Mouse (Mus musculus) ES-E14 (cell line): ENCODE measurements around the gene Gm42957. TPM values are rescaled to one million over a fixed set of nuclear protein-coding genes. Genes with fewer than 3 reads are reported as not detected.
"Not testable (repeated sequence)": the region's sequence is repeated elsewhere in the genome, so short reads cannot be mapped to it uniquely, and the experiment has no call there.

Experiments used
- DNase-seq: peaks from one replicate; pipeline ENCODE4 v3.0.0-alpha.2; 2013; ENCODE audit warnings: low read depth, low spot score
- H3K27ac ChIP-seq: 2 replicates; pipeline ENCODE4 v1.5.1; 2012; ENCODE audit warnings: low read depth, mild to moderate bottlenecking, low read length, moderate library complexity, mixed read lengths; ENCODE audit not compliant: poor library complexity, insufficient read depth, severe bottlenecking
- H3K36me3 ChIP-seq: 2 replicates; pipeline ENCODE4 v1.6.1; 2012; ENCODE audit warnings: mild to moderate bottlenecking, low read length, moderate library complexity, mixed read lengths; ENCODE audit not compliant: control insufficient read depth, poor library complexity, insufficient read depth, severe bottlenecking
- H3K4me1 ChIP-seq, 2 experiments: fragments of 150-350 bp in 1 of 2; sonication (generic) in 1 of 2; 2 replicates each; pipeline ENCODE4 v1.6.1; 2012; ENCODE audit warnings: low read length in 2 of 2, mild to moderate bottlenecking in 1 of 2, mixed read lengths in 1 of 2; ENCODE audit not compliant: control insufficient read depth in 2 of 2, insufficient read depth in 2 of 2, poor library complexity in 1 of 2
- H3K4me3 ChIP-seq, 2 experiments: fragments of 150-350 bp in 1 of 2; sonication (generic) in 1 of 2; 2 replicates each; pipeline ENCODE4 v1.5.1; 2012; ENCODE audit warnings: low read length in 2 of 2, low read depth in 1 of 2, mild to moderate bottlenecking in 1 of 2, mixed read lengths in 1 of 2; ENCODE audit not compliant: insufficient read depth in 1 of 2, poor library complexity in 1 of 2, severe bottlenecking in 1 of 2
- H3K9ac ChIP-seq: 2 replicates; pipeline ENCODE4 v1.6.1; 2012; ENCODE audit warnings: low read depth, mild to moderate bottlenecking, low read length, mixed read lengths; ENCODE audit not compliant: poor library complexity, insufficient read depth, severe bottlenecking
- H3K9me3 ChIP-seq: fragments of 150-350 bp; sonication (generic); 2 replicates; pipeline ENCODE4 v1.6.1; 2012; ENCODE audit warnings: low read depth, mild to moderate bottlenecking, low read length; ENCODE audit not compliant: control insufficient read depth, insufficient read depth
- CHD2 ChIP-seq: IDR thresholded peaks from 2 replicates; pipeline ENCODE4 v1.6.1; 2014; ENCODE audit warnings: mild to moderate bottlenecking, low read depth, low read length, inconsistent platforms
- HCFC1 ChIP-seq: IDR thresholded peaks from 2 replicates; pipeline ENCODE4 v1.6.1; 2012; ENCODE audit warnings: low read length, inconsistent platforms, borderline replicate concordance; ENCODE audit not compliant: insufficient read depth
- MAFK ChIP-seq: IDR thresholded peaks from 2 replicates; pipeline ENCODE4 v1.6.1; 2014; ENCODE audit warnings: mild to moderate bottlenecking, low read depth, low read length, inconsistent platforms; ENCODE audit not compliant: insufficient read depth
- ZC3H11A ChIP-seq: IDR thresholded peaks from 2 replicates; pipeline ENCODE4 v1.6.1; 2012; ENCODE audit warnings: low read depth, mild to moderate bottlenecking, inconsistent platforms, low read length, borderline replicate concordance
- ZNF384 ChIP-seq: IDR thresholded peaks from 2 replicates; pipeline ENCODE4 v1.6.1; 2012; ENCODE audit warnings: low read depth, low read length, inconsistent platforms
- in situ Hi-C, 2 experiments: fragments of 600-800 bp; cut with MboI; formaldehyde crosslinking; loops; one replicate each; pipeline ENCODE4 v1.15.1; 2025; ENCODE audit warnings: low sequenced_read_pairs in 2 of 2, inconsistent platforms in 1 of 2; ENCODE audit not compliant: unreplicated experiment in 2 of 2
- total RNA-seq: library from RNA; depleted of rRNA; stranded (reverse); fragments of 300-350 nt; gene quantifications from 2 replicates; pipeline ENCODE4 v1.2.3, GENCODE M21; 2012

Gm42957 gene
- total RNA-seq, 1 experiment, result 0.13 TPM

GRCm38 (mm10) chr3:96680269-96680956, 45.1 kb downstream of the Gm42957 start:
- H3K4me3 ChIP-seq, result no peak overlapping the region; a peak in 1 of 4 replicates
- TF ChIP-seq CHD2, result no peak
- TF ChIP-seq ZNF384, result no peak
- no peak for TF ChIP-seq ZC3H11A
- no peak for TF ChIP-seq HCFC1
- TF ChIP-seq MAFK, result no peak
- no peaks in the 10 kb centered on the region for H3K9me3 ChIP-seq
- in situ Hi-C loops, result no loop called here
- H3K4me1 ChIP-seq, result peaks cover 27% of the 10 kb centered on the region in 2 experiments
- H3K27ac ChIP-seq, result no peak overlapping the region
- no peak for DNase-seq
- no peaks in the 10 kb centered on the region for H3K36me3 ChIP-seq
- no peak overlapping the region for H3K9ac ChIP-seq

GRCm38 (mm10) chr3:96683496-96683895, 48.2 kb downstream of the Gm42957 start:
- TF ChIP-seq ZNF384, result no peak
- no peak for TF ChIP-seq ZC3H11A
- TF ChIP-seq HCFC1, result no peak
- TF ChIP-seq CHD2, result no peak
- no peak for TF ChIP-seq MAFK
- Histone ChIP-seq H3K36me3 (no peaks in the 10 kb centered on the region), H3K9ac (no peak overlapping the region), H3K4me3 (no peak overlapping the region), H3K4me1 (peaks cover 18 to 19% of the 10 kb centered on the region in 2 experiments), H3K9me3 (no peaks in the 10 kb centered on the region), H3K27ac (no peak overlapping the region)
- in situ Hi-C loops, result no loop called here
- DNase-seq, result no peak

- Histone ChIP-seq H3K9me3 (no peaks in the 10 kb centered on the region), H3K27ac (no peak overlapping the region), H3K9ac (peak overlapping the region; percentile 25; the same call in 1 of the 2 replicates), H3K36me3 (no peaks in the 10 kb centered on the region), H3K4me3 (peak overlapping the region; percentile 40 to 49), H3K4me1 (peaks cover 14 to 19% of the 10 kb centered on the region in 2 experiments)
- in situ Hi-C loops, result no loop called here
- DNase-seq, result no peak
- TF ChIP-seq ZC3H11A, result no peak
- TF ChIP-seq MAFK, result no peak
- no peak for TF ChIP-seq HCFC1
- no peak for TF ChIP-seq ZNF384
- no peak for TF ChIP-seq CHD2
These were observed 49.0 kb downstream of the Gm42957 start for GRCm38 (mm10) chr3:96684151-96684821.

- Histone ChIP-seq H3K9me3 (no peaks in the 10 kb centered on the region), H3K4me1 (peaks cover 14 to 16% of the 10 kb centered on the region in 2 experiments), H3K36me3 (no peaks in the 10 kb centered on the region), H3K9ac (peak overlapping the region; percentile 25; the same call in 1 of the 2 replicates), H3K27ac (no peak overlapping the region), H3K4me3 (peak overlapping the region; percentile 40 to 49)
- DNase-seq, result no peak
- TF ChIP-seq ZNF384 (no peak), MAFK (no peak), CHD2 (no peak), HCFC1 (no peak), ZC3H11A (no peak)
- in situ Hi-C loops, result no loop called here
These were observed 49.5 kb downstream of the Gm42957 start for GRCm38 (mm10) chr3:96684822-96685156.

DNA sequence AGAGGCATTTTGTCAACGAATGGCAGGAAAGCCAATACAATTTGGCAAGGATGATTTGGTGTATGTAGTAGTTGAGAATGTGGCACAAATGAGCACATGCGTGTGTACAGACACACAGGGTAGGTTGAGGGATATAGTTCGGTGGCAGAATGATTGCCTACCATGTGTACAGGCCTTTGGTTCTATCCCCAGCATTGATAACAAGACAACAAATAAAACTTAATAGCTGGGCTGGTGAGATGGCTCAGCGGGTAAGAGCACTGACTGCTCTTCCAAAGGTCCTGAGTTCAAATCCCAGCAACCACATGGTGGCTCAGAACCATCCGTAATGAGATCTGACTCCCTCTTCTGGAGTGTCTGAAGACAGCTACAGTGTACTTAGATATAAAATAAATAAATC, 50.8 kb downstream of the Gm42957 start:
- H3K36me3 ChIP-seq, DNase-seq, H3K9ac ChIP-seq, H3K27ac ChIP-seq, H3K9me3 ChIP-seq, H3K4me3 ChIP-seq, in situ Hi-C loops: not testable (repeated sequence)
- peaks cover 9 to 10% of the 10 kb centered on the region in 2 experiments for H3K4me1 ChIP-seq
